Mouse (Mus musculus): ENCODE data around the gene Cript. TPM values are rescaled to one million over a fixed set of nuclear protein-coding genes. Genes with fewer than 3 reads are reported as not detected.

Gene Cript
- polyA plus RNA-seq, 1 experiment from 2014 or later, result 115 TPM

- H3K4me3 ChIP-seq (replicated peaks; ENCODE audit: low read length), result no peak overlapping the region
- no peaks in the 10 kb centered on the region for H3K36me3 ChIP-seq (ENCODE audit: control insufficient read depth, insufficient read depth, low read length)
- no peak overlapping the region for H3K27ac ChIP-seq (ENCODE audit: low read length)
- ATAC-seq (ENCODE audit: insufficient read depth, low FRiP score), result no peak
- H3K4me1 ChIP-seq (ENCODE audit: control insufficient read depth, insufficient read depth, low read length), result no peaks in the 10 kb centered on the region
- H3K4me2 ChIP-seq (ENCODE audit: low read depth, low read length), result no peak overlapping the region
- no peaks in the 10 kb centered on the region for H3K9me3 ChIP-seq (replicated peaks; ENCODE audit: control insufficient read depth, low read length)
- no peaks in the 10 kb centered on the region for H3K27me3 ChIP-seq (ENCODE audit: control insufficient read depth, insufficient read depth, low read length)
- 61% methylated on average over 19 of the region's 19 CpGs for WGBS
- no peak overlapping the region for H3K9ac ChIP-seq (ENCODE audit: low read length)
Measured at GRCm38 (mm10) chr17:87041739-87042138, 16.4 kb downstream of the Cript start.

- 2% methylated on average over 15 of the region's 15 CpGs for WGBS
- ATAC-seq (ENCODE audit: insufficient read depth, low FRiP score), result peak; percentile 76
Measured at GRCm38 (mm10) chr17:87044364-87044763, 19.0 kb downstream of the Cript start.

GRCm38 (mm10) chr17:87044796-87045195 is 19.4 kb downstream of the Cript start:
- H3K4me3 ChIP-seq (replicated peaks; ENCODE audit: low read length), result no peak overlapping the region
- WGBS, result 77% methylated on average over 8 of the region's 8 CpGs
- H3K9ac ChIP-seq (ENCODE audit: low read length), result no peak overlapping the region
- no peak for ATAC-seq (ENCODE audit: insufficient read depth, low FRiP score)
- no peaks in the 10 kb centered on the region for H3K9me3 ChIP-seq (replicated peaks; ENCODE audit: control insufficient read depth, low read length)
- no peak overlapping the region for H3K4me2 ChIP-seq (ENCODE audit: low read depth, low read length)
- no peaks in the 10 kb centered on the region for H3K27me3 ChIP-seq (ENCODE audit: control insufficient read depth, insufficient read depth, low read length)
- H3K36me3 ChIP-seq (ENCODE audit: control insufficient read depth, insufficient read depth, low read length), result no peaks in the 10 kb centered on the region
- H3K27ac ChIP-seq (ENCODE audit: low read length), result no peak overlapping the region
- H3K4me1 ChIP-seq (ENCODE audit: control insufficient read depth, insufficient read depth, low read length), result no peaks in the 10 kb centered on the region

More at GRCm38 (mm10) chr17:87044364-87044763, 19.0 kb downstream of the Cript start:
- Histone ChIP-seq H3K4me2 (ENCODE audit: low read depth, low read length) (no peak overlapping the region), H3K27me3 (ENCODE audit: control insufficient read depth, insufficient read depth, low read length) (no peaks in the 10 kb centered on the region), H3K9ac (ENCODE audit: low read length) (no peak overlapping the region), H3K9me3 (replicated peaks; ENCODE audit: control insufficient read depth, low read length) (no peaks in the 10 kb centered on the region), H3K4me1 (ENCODE audit: control insufficient read depth, insufficient read depth, low read length) (no peaks in the 10 kb centered on the region), H3K4me3 (replicated peaks; ENCODE audit: low read length) (no peak overlapping the region), H3K36me3 (ENCODE audit: control insufficient read depth, insufficient read depth, low read length) (no peaks in the 10 kb centered on the region), H3K27ac (ENCODE audit: low read length) (no peak overlapping the region)

- Histone ChIP-seq H3K9me3 (replicated peaks; ENCODE audit: control insufficient read depth, low read length) (no peaks in the 10 kb centered on the region), H3K4me2 (ENCODE audit: low read depth, low read length) (no peak overlapping the region), H3K36me3 (ENCODE audit: control insufficient read depth, insufficient read depth, low read length) (no peaks in the 10 kb centered on the region), H3K27me3 (ENCODE audit: control insufficient read depth, insufficient read depth, low read length) (no peaks in the 10 kb centered on the region), H3K4me3 (replicated peaks; ENCODE audit: low read length) (no peak overlapping the region), H3K27ac (ENCODE audit: low read length) (no peak overlapping the region), H3K4me1 (ENCODE audit: control insufficient read depth, insufficient read depth, low read length) (peaks cover 2% of the 10 kb centered on the region; the same call in 1 of the 2 replicates), H3K9ac (ENCODE audit: low read length) (no peak overlapping the region)
- WGBS, result 56% methylated on average over 5 of the region's 5 CpGs
- ATAC-seq (ENCODE audit: insufficient read depth, low FRiP score), result no peak
Measured at GRCm38 (mm10) chr17:87049696-87050095, 24.3 kb downstream of the Cript start.

GRCm38 (mm10) chr17:87050469-87051175 is 25.3 kb downstream of the Cript start:
- Histone ChIP-seq H3K4me1 (ENCODE audit: control insufficient read depth, insufficient read depth, low read length) (peaks cover 9% of the 10 kb centered on the region), H3K9me3 (replicated peaks; ENCODE audit: control insufficient read depth, low read length) (no peaks in the 10 kb centered on the region), H3K27ac (ENCODE audit: low read length) (no peak overlapping the region), H3K36me3 (ENCODE audit: control insufficient read depth, insufficient read depth, low read length) (no peaks in the 10 kb centered on the region), H3K4me2 (ENCODE audit: low read depth, low read length) (no peak overlapping the region), H3K27me3 (ENCODE audit: control insufficient read depth, insufficient read depth, low read length) (no peaks in the 10 kb centered on the region), H3K4me3 (replicated peaks; ENCODE audit: low read length) (no peak overlapping the region), H3K9ac (ENCODE audit: low read length) (no peak overlapping the region)
- 55% methylated on average over 9 of the region's 9 CpGs for WGBS
- no peak for ATAC-seq (ENCODE audit: insufficient read depth, low FRiP score)

GRCm38 (mm10) chr17:87051652-87052051 is 26.3 kb downstream of the Cript start:
- no peak overlapping the region for H3K9ac ChIP-seq (ENCODE audit: low read length)
- no peaks in the 10 kb centered on the region for H3K36me3 ChIP-seq (ENCODE audit: control insufficient read depth, insufficient read depth, low read length)
- 88% methylated on average over 1 of the region's 1 CpGs for WGBS
- H3K4me2 ChIP-seq (ENCODE audit: low read depth, low read length), result no peak overlapping the region
- no peak overlapping the region for H3K27ac ChIP-seq (ENCODE audit: low read length)
- no peak for ATAC-seq (ENCODE audit: insufficient read depth, low FRiP score)
- no peaks in the 10 kb centered on the region for H3K9me3 ChIP-seq (replicated peaks; ENCODE audit: control insufficient read depth, low read length)
- H3K4me1 ChIP-seq (ENCODE audit: control insufficient read depth, insufficient read depth, low read length), result peaks cover 13% of the 10 kb centered on the region
- no peaks in the 10 kb centered on the region for H3K27me3 ChIP-seq (ENCODE audit: control insufficient read depth, insufficient read depth, low read length)
- no peak overlapping the region for H3K4me3 ChIP-seq (replicated peaks; ENCODE audit: low read length)

GRCm38 (mm10) chr17:87052432-87052831 is 27.1 kb downstream of the Cript start:
- Histone ChIP-seq H3K9ac (ENCODE audit: low read length) (no peak overlapping the region), H3K9me3 (replicated peaks; ENCODE audit: control insufficient read depth, low read length) (no peaks in the 10 kb centered on the region), H3K27me3 (ENCODE audit: control insufficient read depth, insufficient read depth, low read length) (no peaks in the 10 kb centered on the region), H3K4me1 (ENCODE audit: control insufficient read depth, insufficient read depth, low read length) (peaks cover 13% of the 10 kb centered on the region), H3K27ac (ENCODE audit: low read length) (no peak overlapping the region), H3K36me3 (ENCODE audit: control insufficient read depth, insufficient read depth, low read length) (no peaks in the 10 kb centered on the region), H3K4me3 (replicated peaks; ENCODE audit: low read length) (no peak overlapping the region), H3K4me2 (ENCODE audit: low read depth, low read length) (no peak overlapping the region)
- 69% methylated on average over 1 of the region's 1 CpGs for WGBS
- ATAC-seq (ENCODE audit: insufficient read depth, low FRiP score), result no peak

GRCm38 (mm10) chr17:87053921-87054320 is 28.6 kb downstream of the Cript start:
- Histone ChIP-seq H3K36me3 (ENCODE audit: control insufficient read depth, insufficient read depth, low read length) (no peaks in the 10 kb centered on the region), H3K4me1 (ENCODE audit: control insufficient read depth, insufficient read depth, low read length) (peaks cover 13% of the 10 kb centered on the region), H3K9ac (ENCODE audit: low read length) (no peak overlapping the region), H3K4me3 (replicated peaks; ENCODE audit: low read length) (no peak overlapping the region), H3K27ac (ENCODE audit: low read length) (no peak overlapping the region), H3K27me3 (ENCODE audit: control insufficient read depth, insufficient read depth, low read length) (no peaks in the 10 kb centered on the region), H3K9me3 (replicated peaks; ENCODE audit: control insufficient read depth, low read length) (no peaks in the 10 kb centered on the region), H3K4me2 (ENCODE audit: low read depth, low read length) (no peak overlapping the region)
- no peak for ATAC-seq (ENCODE audit: insufficient read depth, low FRiP score)
- 65% methylated on average over 5 of the region's 5 CpGs for WGBS

GRCm38 (mm10) chr17:87055051-87055459 is 29.7 kb downstream of the Cript start:
- ATAC-seq (ENCODE audit: insufficient read depth, low FRiP score), result 0 out of 2 replicates have a peak, but pooled peaks have one; percentile 34
- Histone ChIP-seq H3K36me3 (ENCODE audit: control insufficient read depth, insufficient read depth, low read length) (no peaks in the 10 kb centered on the region), H3K9ac (ENCODE audit: low read length) (peak overlapping the region; percentile 52), H3K9me3 (replicated peaks; ENCODE audit: control insufficient read depth, low read length) (no peaks in the 10 kb centered on the region), H3K4me3 (replicated peaks; ENCODE audit: low read length) (no peak overlapping the region), H3K27ac (ENCODE audit: low read length) (no peak overlapping the region), H3K4me1 (ENCODE audit: control insufficient read depth, insufficient read depth, low read length) (peaks cover 13% of the 10 kb centered on the region), H3K27me3 (ENCODE audit: control insufficient read depth, insufficient read depth, low read length) (no peaks in the 10 kb centered on the region), H3K4me2 (ENCODE audit: low read depth, low read length) (no peak overlapping the region)
- WGBS, result 25% methylated on average over 5 of the region's 5 CpGs

Data from stomach, embryonic 16.5 days (tissue).